Mouse (Mus musculus) liver, embryonic 14.5 days (tissue): ENCODE measurements around the gene Peli1. TPM values are rescaled to one million over a fixed set of nuclear protein-coding genes. Genes with fewer than 3 reads are reported as not detected.
"Not testable (repeated sequence)": the region's sequence is repeated elsewhere in the genome, so short reads cannot be mapped to it uniquely, and the experiment has no call there.

Experiments
- ATAC-seq: fragments of 200-750 bp; cut with Nextera tagmentation; 2 replicates; pipeline ENCODE4 v1.8.0; 2017; ENCODE audit warnings: moderate number of reproducible peaks, mild to moderate bottlenecking, moderate library complexity; ENCODE audit not compliant: insufficient read depth
- DNase-seq, 3 experiments: peaks; one replicate each; pipeline ENCODE4 v3.0.0-alpha.2; 2012 to 2013; ENCODE audit warnings: low read depth in 3 of 3, low spot score in 3 of 3
- H3K27ac ChIP-seq: fragments of 300-500 bp; sonication (generic); 2 replicates; pipeline ENCODE4 v1.5.1; 2014; ENCODE audit warnings: moderate library complexity, mild to moderate bottlenecking, control low read depth, inconsistent platforms
- H3K27me3 ChIP-seq: fragments of 300-500 bp; sonication (generic); 2 replicates; pipeline ENCODE4 v1.6.1; 2014; ENCODE audit warnings: mild to moderate bottlenecking, low read length, moderate library complexity; ENCODE audit not compliant: control insufficient read depth, insufficient read depth
- H3K36me3 ChIP-seq: fragments of 300-500 bp; sonication (generic); replicated peaks from 2 replicates; pipeline ENCODE4 v1.6.1; 2014; ENCODE audit warnings: low read depth; ENCODE audit not compliant: control insufficient read depth, insufficient read depth
- H3K4me1 ChIP-seq, 2 experiments: fragments of 200-500 bp in 1 of 2; fragments of 300-500 bp in 1 of 2; sonication (generic) in 1 of 2; replicated peaks; 2 replicates each; pipeline ENCODE4 v1.6.1; 2012 to 2014; ENCODE audit warnings: antibody characterized with exemption in 1 of 2, inconsistent platforms in 1 of 2, low read length in 1 of 2; ENCODE audit not compliant: control insufficient read depth in 2 of 2, insufficient read depth in 2 of 2
- H3K4me2 ChIP-seq: fragments of 300-500 bp; sonication (generic); 2 replicates; pipeline ENCODE4 v1.6.1; 2014; ENCODE audit warnings: low read depth, mild to moderate bottlenecking, control low read depth, moderate library complexity
- H3K4me3 ChIP-seq, 2 experiments: fragments of 200-500 bp in 1 of 2; fragments of 300-500 bp in 1 of 2; sonication (generic) in 1 of 2; 2 replicates each; pipeline ENCODE4 v1.5.1; 2012 to 2014; ENCODE audit warnings: low read depth in 2 of 2, low read length in 2 of 2, mild to moderate bottlenecking in 2 of 2, control low read depth in 1 of 2, inconsistent platforms in 1 of 2, moderate library complexity in 1 of 2; ENCODE audit not compliant: insufficient read depth in 1 of 2
- H3K9ac ChIP-seq: fragments of 300-500 bp; sonication (generic); replicated peaks from 2 replicates; pipeline ENCODE4 v1.6.1; 2014; ENCODE audit warnings: mild to moderate bottlenecking, control low read depth, moderate library complexity
- H3K9me3 ChIP-seq: fragments of 300-500 bp; sonication (generic); 2 replicates; pipeline ENCODE4 v1.6.1; 2016; ENCODE audit warnings: low read length, mixed read lengths; ENCODE audit not compliant: control insufficient read depth
- CTCF ChIP-seq: IDR thresholded peaks from 2 replicates; pipeline ENCODE4 v1.5.1; 2016; ENCODE audit warnings: antibody characterized with exemption, low read depth, control low read depth
- EP300 ChIP-seq: IDR thresholded peaks from 2 replicates; pipeline ENCODE4 v1.6.1; 2016; ENCODE audit warnings: antibody characterized with exemption, low read depth
- WGBS: fragments of 180-500 bp; shearing (Covaris S2); extraction: QIAGEN DNeasy Blood & Tissue Kit; methylation state at CpG from one replicate; pipeline ENCODE4 v1.1.7; 2014; ENCODE audit not compliant: insufficient replicate concordance; 5-methylcytosine and 5-hydroxymethylcytosine counted together
- polyA plus RNA-seq, 2 experiments: library from polyadenylated mRNA; depleted of rRNA in 1 of 2; stranded (reverse) in 1 of 2; unstranded in 1 of 2; fragments of >200 nt; fragmentation: Nextera tagmentation in 1 of 2; extraction: Ambion mirVana in 1 of 2; gene quantifications; 2 replicates each; pipeline versions ENCODE4 v1.2.1 to v1.2.3; 2012 to 2014

Gene Peli1
- polyA plus RNA-seq, 2 experiments = 5.7 to 11.5 TPM

DNA sequence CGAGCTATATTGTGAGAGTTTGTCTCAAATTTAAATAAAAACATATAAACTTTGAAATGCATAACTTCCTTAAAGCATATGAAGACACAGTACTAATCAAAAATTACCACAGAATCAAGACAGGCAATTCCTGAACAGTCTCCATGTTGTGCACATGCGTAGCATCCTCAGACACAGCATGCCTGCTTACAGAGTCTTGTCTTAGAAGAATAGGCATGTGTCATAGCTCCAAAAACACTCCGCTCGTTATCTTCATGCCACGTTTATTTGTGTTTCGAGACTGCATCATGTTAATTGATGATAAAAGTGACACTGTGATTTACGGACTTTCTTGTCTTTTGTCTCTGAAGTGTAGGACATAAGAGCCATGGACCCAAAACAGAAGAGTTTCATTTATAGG is 84.0 kb downstream of the Peli1 start:
- no peak overlapping the region for H3K9ac ChIP-seq
- TF ChIP-seq EP300 (no peak), CTCF (no peak)

DNA sequence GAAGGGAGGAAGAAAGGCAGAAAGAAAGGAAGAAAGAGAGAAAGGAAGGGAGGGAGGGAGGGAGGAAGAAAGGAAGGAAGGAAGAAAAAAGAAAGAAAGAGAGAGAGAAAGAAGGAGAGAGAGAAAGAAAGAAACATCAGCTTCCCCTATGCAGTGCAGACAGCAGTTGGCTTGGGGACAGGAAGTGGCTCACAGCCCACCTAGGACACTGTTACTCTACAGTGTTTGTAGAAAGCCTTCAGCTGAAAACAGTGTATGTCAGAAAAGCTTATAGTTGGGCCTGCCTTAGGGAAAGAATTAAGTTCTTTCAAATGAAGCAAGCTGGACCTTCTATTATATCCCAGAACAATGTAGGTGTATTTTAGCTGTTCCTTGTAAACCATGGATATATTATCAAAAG is 85.4 kb downstream of the Peli1 start:
- Histone ChIP-seq H3K4me2 (no peak overlapping the region), H3K4me3 (no peak overlapping the region), H3K9ac (no peak overlapping the region), H3K36me3 (no peaks in the 10 kb centered on the region), H3K4me1 (peaks cover 0 to 10% of the 10 kb centered on the region in 2 experiments; a peak in 2 of 4 replicates), H3K27me3 (no peaks in the 10 kb centered on the region), H3K27ac (no peak overlapping the region), H3K9me3 (no peaks in the 10 kb centered on the region)
- ATAC-seq (no peak), DNase-seq (no peak)
- TF ChIP-seq CTCF (no peak), EP300 (no peak)

More for the DNA sequence above, 84.0 kb downstream of the Peli1 start:
- Histone ChIP-seq H3K27me3 (no peaks in the 10 kb centered on the region), H3K36me3 (no peaks in the 10 kb centered on the region), H3K4me3 (no peak overlapping the region), H3K4me1 (peaks cover 0 to 10% of the 10 kb centered on the region in 2 experiments; a peak in 2 of 4 replicates), H3K27ac (no peak overlapping the region), H3K4me2 (no peak overlapping the region), H3K9me3 (no peaks in the 10 kb centered on the region)
- no peak for DNase-seq
- no peak for ATAC-seq
- 36% methylated on average over 7 of the region's 7 CpGs for WGBS

GRCm38 (mm10) chr11:21178343-21178742 is 87.3 kb downstream of the Peli1 start:
- Histone ChIP-seq H3K9ac (no peak overlapping the region), H3K4me2 (no peak overlapping the region), H3K4me3 (no peak overlapping the region), H3K27me3 (no peaks in the 10 kb centered on the region), H3K27ac (no peak overlapping the region), H3K9me3 (no peaks in the 10 kb centered on the region), H3K36me3 (no peaks in the 10 kb centered on the region), H3K4me1 (peaks cover 0 to 12% of the 10 kb centered on the region in 2 experiments; a peak in 2 of 4 replicates)
- TF ChIP-seq CTCF = peak; percentile 57
- no peak for TF ChIP-seq EP300
- ATAC-seq (no peak), DNase-seq (no peak)
- 31% methylated on average over 4 of the region's 4 CpGs for WGBS

DNA sequence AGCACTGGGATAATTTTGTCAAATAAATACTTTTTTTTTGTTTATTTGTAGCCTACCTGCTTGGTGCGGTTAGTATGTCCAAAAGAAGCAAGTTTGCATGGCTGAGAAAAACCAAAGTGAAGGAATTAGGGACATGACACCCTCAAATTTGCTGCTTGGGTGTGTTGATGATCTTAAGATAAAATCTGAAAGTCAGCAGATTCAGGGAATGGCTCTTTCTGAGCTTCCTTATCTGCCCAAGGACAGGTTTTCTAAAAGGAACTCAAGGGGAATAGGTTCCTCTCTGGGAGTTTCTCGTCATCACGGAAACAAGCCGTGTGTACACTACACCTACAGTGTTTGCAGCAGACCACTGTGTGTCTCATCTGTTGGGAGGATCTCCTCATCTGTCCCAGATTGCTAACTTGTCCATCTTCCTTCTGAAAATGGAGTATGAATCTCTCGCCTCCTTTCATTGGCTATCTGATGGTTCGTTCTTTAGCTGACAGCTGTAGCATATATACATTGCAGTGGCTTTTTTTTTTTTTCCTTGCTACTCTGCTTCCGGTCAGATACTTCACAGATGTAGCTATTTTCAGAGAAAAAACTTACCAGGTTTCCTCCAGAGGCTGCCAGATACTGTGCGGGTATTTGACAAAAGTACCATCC is 88.0 kb downstream of the Peli1 start:
- H3K9me3 ChIP-seq = no peaks in the 10 kb centered on the region
- peaks cover 0 to 12% of the 10 kb centered on the region in 2 experiments; a peak in 2 of 4 replicates for H3K4me1 ChIP-seq
- H3K36me3 ChIP-seq = no peaks in the 10 kb centered on the region
- TF ChIP-seq EP300 (no peak), CTCF (no peak)
- DNase-seq (no peak), ATAC-seq (no peak)
- H3K27me3 ChIP-seq = no peaks in the 10 kb centered on the region
- H3K4me2 ChIP-seq = no peak overlapping the region
- H3K9ac ChIP-seq = no peak overlapping the region
- H3K27ac ChIP-seq = no peak overlapping the region
- H3K4me3 ChIP-seq = no peak overlapping the region
- WGBS = 27% methylated on average over 8 of the region's 8 CpGs

GRCm38 (mm10) chr11:21179873-21180272 is 88.8 kb downstream of the Peli1 start:
- not testable (repeated sequence) for H3K27ac ChIP-seq, ATAC-seq, H3K9ac ChIP-seq, H3K4me3 ChIP-seq, H3K9me3 ChIP-seq, H3K36me3 ChIP-seq, H3K4me1 ChIP-seq, H3K27me3 ChIP-seq, DNase-seq, H3K4me2 ChIP-seq
- 65% methylated on average over 8 of the region's 9 CpGs for WGBS
